Mouse (Mus musculus) forebrain, embryonic 11.5 days (tissue): ENCODE measurements at regions not wholly inside any gene's neighbourhood (a gene's known extent, or its start where the extent isn't known, plus 50 kb on each side); places are given as distances from the start of the nearest gene placed in this dataset.

ENCODE experiments used
- ATAC-seq: fragments of 200-750 bp; cut with Nextera tagmentation; replicated peaks from 2 replicates; pipeline ENCODE4 v1.8.0; 2017; ENCODE audit warnings: moderate TSS enrichment; ENCODE audit not compliant: low FRiP score
- DNase-seq: peaks from one replicate; pipeline ENCODE4 v3.0.0-alpha.2; 2017; ENCODE audit warnings: low spot score
- H3K27ac ChIP-seq: fragments of 300-500 bp; sonication (generic); 2 replicates; pipeline ENCODE4 v1.5.1; 2014; ENCODE audit warnings: low read depth, low read length
- H3K27me3 ChIP-seq: fragments of 300-500 bp; sonication (generic); 2 replicates; pipeline ENCODE4 v1.6.1; 2014; ENCODE audit warnings: mild to moderate bottlenecking, low read length, mixed read lengths; ENCODE audit not compliant: control insufficient read depth, insufficient read depth
- H3K36me3 ChIP-seq: fragments of 300-500 bp; sonication (generic); 2 replicates; pipeline ENCODE4 v1.6.1; 2014; ENCODE audit warnings: mild to moderate bottlenecking, low read length, moderate library complexity, mixed read lengths; ENCODE audit not compliant: control insufficient read depth, insufficient read depth
- H3K4me1 ChIP-seq: fragments of 300-500 bp; sonication (generic); replicated peaks from 2 replicates; pipeline ENCODE4 v1.6.1; 2014; ENCODE audit warnings: low read length, mixed read lengths; ENCODE audit not compliant: control insufficient read depth, insufficient read depth
- H3K4me2 ChIP-seq: fragments of 300-500 bp; sonication (generic); 2 replicates; pipeline ENCODE4 v1.6.1; 2014; ENCODE audit warnings: low read depth, mild to moderate bottlenecking, low read length, moderate library complexity, mixed read lengths; ENCODE audit not compliant: severe bottlenecking
- H3K4me3 ChIP-seq: fragments of 300-500 bp; sonication (generic); 2 replicates; pipeline ENCODE4 v1.5.1; 2014; ENCODE audit warnings: low read depth, low read length
- H3K9ac ChIP-seq: fragments of 300-500 bp; sonication (generic); 2 replicates; pipeline ENCODE4 v1.6.1; 2014; ENCODE audit warnings: low read length
- H3K9me3 ChIP-seq: fragments of 300-500 bp; sonication (generic); 2 replicates; pipeline ENCODE4 v1.6.1; 2016; ENCODE audit warnings: low read length, mixed read lengths; ENCODE audit not compliant: control insufficient read depth
- WGBS: fragments of 180-500 bp; shearing (Covaris S2); extraction: QIAGEN DNeasy Blood & Tissue Kit; methylation state at CpG from one replicate; pipeline ENCODE4 v1.1.7; 2014; 5-methylcytosine and 5-hydroxymethylcytosine counted together

- H3K9ac ChIP-seq = no peak overlapping the region
- ATAC-seq = no peak; the same call in 1 of the 2 replicates
- H3K4me3 ChIP-seq = no peak overlapping the region
- H3K27ac ChIP-seq = no peak overlapping the region
- WGBS = 16% methylated on average over 1 of the region's 1 CpGs
- no peak overlapping the region for H3K4me2 ChIP-seq
- no peaks in the 10 kb centered on the region for H3K36me3 ChIP-seq
- no peak for DNase-seq
- H3K4me1 ChIP-seq = no peaks in the 10 kb centered on the region
- no peaks in the 10 kb centered on the region for H3K27me3 ChIP-seq
- no peaks in the 10 kb centered on the region for H3K9me3 ChIP-seq
Measured at GRCm38 (mm10) chr6:140816359-140816758, 87.3 kb downstream of the Gm11077 start.

GRCm38 (mm10) chr6:140816831-140817230 lies 87.7 kb downstream of the Gm11077 start:
- Histone ChIP-seq H3K4me3 (no peak overlapping the region), H3K36me3 (no peaks in the 10 kb centered on the region), H3K4me2 (no peak overlapping the region), H3K27me3 (no peaks in the 10 kb centered on the region), H3K4me1 (no peaks in the 10 kb centered on the region), H3K27ac (no peak overlapping the region), H3K9me3 (no peaks in the 10 kb centered on the region), H3K9ac (no peak overlapping the region)
- no peak for ATAC-seq
- 57% methylated on average over 6 of the region's 6 CpGs for WGBS
- DNase-seq = no peak

- H3K4me3 ChIP-seq = no peak overlapping the region
- ATAC-seq = no peak
- no peaks in the 10 kb centered on the region for H3K9me3 ChIP-seq
- no peak overlapping the region for H3K4me2 ChIP-seq
- WGBS = 90% methylated on average over 8 of the region's 8 CpGs
- H3K4me1 ChIP-seq = no peaks in the 10 kb centered on the region
- H3K27me3 ChIP-seq = no peaks in the 10 kb centered on the region
- no peak for DNase-seq
- no peak overlapping the region for H3K9ac ChIP-seq
- H3K27ac ChIP-seq = no peak overlapping the region
- no peaks in the 10 kb centered on the region for H3K36me3 ChIP-seq
Measured at GRCm38 (mm10) chr6:140819451-140819878, 90.4 kb downstream of the Gm11077 start.

GRCm38 (mm10) chr6:140826522-140826921 lies 97.4 kb downstream of the Gm11077 start:
- DNase-seq = no peak
- no peak for ATAC-seq
- no peak overlapping the region for H3K27ac ChIP-seq
- no peaks in the 10 kb centered on the region for H3K9me3 ChIP-seq
- no peaks in the 10 kb centered on the region for H3K4me1 ChIP-seq
- no peaks in the 10 kb centered on the region for H3K36me3 ChIP-seq
- no peak overlapping the region for H3K4me2 ChIP-seq
- no peaks in the 10 kb centered on the region for H3K27me3 ChIP-seq
- no peak overlapping the region for H3K9ac ChIP-seq
- H3K4me3 ChIP-seq = no peak overlapping the region

GRCm38 (mm10) chr6:140827651-140828050 lies 98.6 kb downstream of the Gm11077 start:
- no peak overlapping the region for H3K4me2 ChIP-seq
- no peaks in the 10 kb centered on the region for H3K27me3 ChIP-seq
- H3K4me3 ChIP-seq = no peak overlapping the region
- DNase-seq = no peak
- no peak overlapping the region for H3K9ac ChIP-seq
- no peaks in the 10 kb centered on the region for H3K9me3 ChIP-seq
- no peaks in the 10 kb centered on the region for H3K4me1 ChIP-seq
- no peaks in the 10 kb centered on the region for H3K36me3 ChIP-seq
- H3K27ac ChIP-seq = no peak overlapping the region
- no peak for ATAC-seq

- Histone ChIP-seq H3K9me3 (no peaks in the 10 kb centered on the region), H3K4me1 (no peaks in the 10 kb centered on the region), H3K4me2 (no peak overlapping the region), H3K4me3 (no peak overlapping the region), H3K27me3 (no peaks in the 10 kb centered on the region), H3K36me3 (no peaks in the 10 kb centered on the region), H3K27ac (no peak overlapping the region), H3K9ac (no peak overlapping the region)
- WGBS = 89% methylated on average over 8 of the region's 8 CpGs
- ATAC-seq (no peak), DNase-seq (no peak)
Measured at GRCm38 (mm10) chr6:140843292-140843991, 114.4 kb downstream of the Gm11077 start.

- H3K4me3 ChIP-seq = no peak overlapping the region
- ATAC-seq (no peak), DNase-seq (no peak)
- no peak overlapping the region for H3K27ac ChIP-seq
- 87% methylated on average over 3 of the region's 3 CpGs for WGBS
- no peaks in the 10 kb centered on the region for H3K4me1 ChIP-seq
- H3K4me2 ChIP-seq = no peak overlapping the region
- no peaks in the 10 kb centered on the region for H3K9me3 ChIP-seq
- H3K27me3 ChIP-seq = no peaks in the 10 kb centered on the region
- no peak overlapping the region for H3K9ac ChIP-seq
- no peaks in the 10 kb centered on the region for H3K36me3 ChIP-seq
Measured at GRCm38 (mm10) chr6:140847165-140847564, 118.1 kb downstream of the Gm11077 start.

- WGBS = 57% methylated on average over 5 of the region's 5 CpGs
- peak; percentile 38; the same call in 1 of the 2 replicates for ATAC-seq
- no peak overlapping the region for H3K27ac ChIP-seq
Measured at GRCm38 (mm10) chr6:140852420-140852819, 123.3 kb downstream of the Gm11077 start.

GRCm38 (mm10) chr6:140853508-140853907 lies 124.4 kb downstream of the Gm11077 start:
- WGBS = 54% methylated on average over 5 of the region's 5 CpGs
- peak; percentile 53 for DNase-seq

More at GRCm38 (mm10) chr6:140852420-140852819, 123.3 kb downstream of the Gm11077 start:
- H3K27me3 ChIP-seq = no peaks in the 10 kb centered on the region
- peaks cover 3% of the 10 kb centered on the region; the same call in 1 of the 2 replicates for H3K4me1 ChIP-seq
- no peak overlapping the region for H3K4me3 ChIP-seq
- H3K4me2 ChIP-seq = no peak overlapping the region
- H3K9me3 ChIP-seq = no peaks in the 10 kb centered on the region
- H3K9ac ChIP-seq = no peak overlapping the region
- no peaks in the 10 kb centered on the region for H3K36me3 ChIP-seq
- no peak for DNase-seq

More at GRCm38 (mm10) chr6:140853508-140853907, 124.4 kb downstream of the Gm11077 start:
- no peaks in the 10 kb centered on the region for H3K9me3 ChIP-seq
- H3K9ac ChIP-seq = no peak overlapping the region
- no peak overlapping the region for H3K4me3 ChIP-seq
- peaks cover 3% of the 10 kb centered on the region; the same call in 1 of the 2 replicates for H3K4me1 ChIP-seq
- no peak overlapping the region for H3K4me2 ChIP-seq
- ATAC-seq = peak; percentile 23; the same call in 1 of the 2 replicates
- H3K36me3 ChIP-seq = no peaks in the 10 kb centered on the region
- H3K27ac ChIP-seq = no peak overlapping the region
- H3K27me3 ChIP-seq = no peaks in the 10 kb centered on the region
